Mouse (Mus musculus): ENCODE data around the gene Tspan32. TPM values are rescaled to one million over a fixed set of nuclear protein-coding genes. Genes with fewer than 3 reads are reported as not detected.

The Tspan32 gene
- polyA plus RNA-seq, 1 experiment from 2014 or later = 4.9 TPM

DNA sequence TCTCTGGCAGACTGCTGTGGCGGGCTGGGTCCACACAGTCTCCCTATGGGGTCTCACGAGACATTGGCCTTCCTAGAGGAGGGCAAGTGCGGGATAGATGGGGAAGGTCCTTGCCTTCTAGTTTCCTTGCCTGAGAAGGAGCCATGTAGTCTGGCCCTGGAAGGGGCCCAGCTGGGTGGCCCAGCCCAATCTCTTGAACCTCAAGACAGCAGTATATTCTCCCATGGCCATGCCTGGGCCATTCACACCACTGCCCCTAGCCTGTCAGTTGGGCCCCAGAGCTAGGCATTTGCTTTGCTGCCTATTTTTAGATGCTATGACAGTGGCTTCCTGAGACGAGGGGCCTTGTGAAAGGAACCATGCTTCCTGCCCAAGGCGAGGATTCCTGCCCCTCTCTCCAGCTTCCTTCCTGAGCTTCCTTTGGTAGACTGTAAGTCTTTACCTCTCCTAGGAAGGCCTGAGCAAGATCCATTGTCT, 53.4 kb downstream of the Tspan32 start:
- H3K27me3 ChIP-seq (replicated peaks) = no peaks in the 10 kb centered on the region
- 11% methylated on average over 5 of the region's 5 CpGs for WGBS
- peak overlapping the region; percentile 22 for H3K4me3 ChIP-seq
- peak overlapping the region; percentile 98 for H3K27ac ChIP-seq (replicated peaks)
- H3K9me3 ChIP-seq = no peaks in the 10 kb centered on the region
- H3K4me1 ChIP-seq = peaks cover 79% of the 10 kb centered on the region
- peaks cover 71% of the 10 kb centered on the region for H3K36me3 ChIP-seq
- ATAC-seq (ENCODE audit: extremely low read depth, insufficient number of reproducible peaks, low FRiP score, low TSS enrichment) = no peak
- H3K4me2 ChIP-seq = peak overlapping the region; percentile 98
- H3K9ac ChIP-seq = peak overlapping the region; percentile 74

DNA sequence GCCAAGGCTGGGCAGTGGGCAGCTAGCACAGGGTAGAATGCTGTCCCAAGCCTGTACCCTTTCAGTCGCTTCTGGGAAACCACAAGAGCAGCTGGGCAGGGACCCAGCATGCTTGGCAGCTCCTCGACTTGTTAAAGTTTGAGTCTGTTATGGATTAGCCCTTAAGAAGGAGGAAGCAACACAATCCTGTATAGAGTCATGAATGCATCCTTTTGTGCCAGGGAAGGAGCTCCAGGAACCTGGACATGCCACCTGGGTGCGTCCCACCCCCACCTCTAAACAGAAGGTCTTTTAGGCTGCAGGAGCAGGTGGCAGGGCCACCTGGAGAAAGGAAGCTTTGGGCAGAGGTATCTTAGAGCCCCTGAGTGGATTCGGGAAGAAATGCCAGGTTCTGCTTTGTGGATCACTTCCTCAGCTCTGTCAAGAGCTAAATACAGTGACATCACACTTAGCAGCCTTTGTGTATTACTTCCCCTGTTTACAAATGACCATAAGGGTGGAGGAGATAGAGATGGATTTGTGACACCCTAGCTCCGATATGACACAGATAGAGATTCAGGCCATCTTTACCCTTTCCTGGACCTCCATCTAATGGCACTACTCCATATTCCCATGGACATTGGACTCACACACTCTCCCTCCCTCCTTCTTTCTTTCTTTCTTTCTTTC, 54.5 kb downstream of the Tspan32 start:
- Histone ChIP-seq H3K4me1 (peaks cover 75% of the 10 kb centered on the region), H3K36me3 (peaks cover 81% of the 10 kb centered on the region), H3K4me2 (peak overlapping the region; percentile 98), H3K9me3 (no peaks in the 10 kb centered on the region), H3K27me3 (replicated peaks) (no peaks in the 10 kb centered on the region), H3K4me3 (no peak overlapping the region), H3K9ac (peak overlapping the region; percentile 74), H3K27ac (replicated peaks) (peak overlapping the region; percentile 98)
- no peak for ATAC-seq (ENCODE audit: extremely low read depth, insufficient number of reproducible peaks, low FRiP score, low TSS enrichment)
- WGBS = 63% methylated on average over 5 of the region's 5 CpGs

DNA sequence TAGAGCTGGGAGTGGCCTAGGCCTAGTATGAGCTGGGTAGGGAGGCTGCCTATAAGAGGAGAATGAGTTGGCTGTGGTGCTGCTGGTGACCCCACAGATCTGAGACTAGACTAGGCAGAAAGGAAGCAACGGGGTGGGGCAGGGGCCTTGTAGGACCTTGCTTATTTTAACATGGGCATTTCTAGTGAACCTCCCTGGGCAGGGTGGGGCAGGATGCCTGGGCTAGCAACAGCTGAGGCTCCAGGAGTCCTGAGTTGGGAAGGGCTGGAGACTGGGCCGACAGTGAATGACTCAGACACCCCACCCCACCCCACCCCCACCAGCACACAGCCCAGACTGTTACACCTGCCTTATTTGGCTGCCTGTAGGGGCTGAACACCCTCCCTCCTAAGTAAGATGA, 57.9 kb downstream of the Tspan32 start:
- peaks cover 42% of the 10 kb centered on the region for H3K4me1 ChIP-seq
- WGBS = 58% methylated on average over 2 of the region's 2 CpGs

DNA sequence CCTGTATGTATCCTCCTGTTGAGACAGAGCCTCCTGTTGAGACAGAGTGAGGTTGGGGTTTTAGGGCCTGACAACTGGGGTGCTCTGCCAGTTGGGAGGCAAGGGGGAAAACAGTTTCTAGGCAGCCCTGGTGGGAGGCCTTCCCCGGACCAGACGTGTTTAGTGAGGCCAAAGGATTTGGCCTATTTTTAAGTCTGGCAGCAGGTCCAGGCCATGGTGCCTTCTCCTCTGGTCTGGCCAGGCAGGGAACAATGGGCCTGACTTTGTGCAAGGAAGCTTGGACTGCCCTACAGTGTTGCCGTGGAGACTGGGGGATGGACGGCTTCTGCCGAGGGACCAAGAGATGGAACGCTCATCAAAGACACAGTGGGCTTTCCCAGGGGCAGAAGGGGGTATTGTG, 59.4 kb downstream of the Tspan32 start:
- 72% methylated on average over 6 of the region's 6 CpGs for WGBS
- Histone ChIP-seq H3K9ac (no peak overlapping the region), H3K9me3 (no peaks in the 10 kb centered on the region), H3K4me3 (no peak overlapping the region), H3K36me3 (peaks cover 88% of the 10 kb centered on the region), H3K4me1 (peaks cover 37% of the 10 kb centered on the region), H3K27me3 (replicated peaks) (no peaks in the 10 kb centered on the region), H3K4me2 (no peak overlapping the region), H3K27ac (replicated peaks) (no peak overlapping the region)
- ATAC-seq (ENCODE audit: extremely low read depth, insufficient number of reproducible peaks, low FRiP score, low TSS enrichment) = no peak

More for the DNA sequence above, 57.9 kb downstream of the Tspan32 start:
- H3K9ac ChIP-seq = no peak overlapping the region
- no peak for ATAC-seq (ENCODE audit: extremely low read depth, insufficient number of reproducible peaks, low FRiP score, low TSS enrichment)
- no peak overlapping the region for H3K4me3 ChIP-seq
- 0 out of 2 replicates have a peak overlapping the region, but pooled peaks have one; percentile 12 for H3K27ac ChIP-seq (replicated peaks)
- no peaks in the 10 kb centered on the region for H3K9me3 ChIP-seq
- peaks cover 87% of the 10 kb centered on the region for H3K36me3 ChIP-seq
- H3K27me3 ChIP-seq (replicated peaks) = no peaks in the 10 kb centered on the region
- no peak overlapping the region for H3K4me2 ChIP-seq

DNA sequence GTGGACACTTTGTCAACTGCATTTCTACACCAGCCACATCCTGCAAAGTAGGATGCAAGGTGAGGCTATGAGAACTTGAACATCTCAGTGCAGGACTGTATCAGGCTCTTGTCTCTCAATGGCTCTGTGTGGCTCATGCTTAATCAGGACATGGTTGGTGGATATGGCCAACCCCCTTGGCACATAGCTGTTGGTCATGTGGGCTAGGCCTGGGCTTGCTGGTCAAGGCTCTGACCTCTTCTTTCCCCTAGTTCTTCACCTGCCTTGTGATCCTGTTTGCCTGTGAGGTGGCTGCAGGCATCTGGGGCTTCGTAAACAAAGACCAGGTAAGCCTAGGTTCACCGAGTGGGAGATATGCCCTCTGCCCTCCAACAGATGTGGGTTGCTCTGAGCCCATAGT, 60.8 kb downstream of the Tspan32 start:
- Histone ChIP-seq H3K4me2 (no peak overlapping the region), H3K9ac (no peak overlapping the region), H3K27ac (replicated peaks) (no peak overlapping the region), H3K36me3 (peaks cover 82% of the 10 kb centered on the region), H3K27me3 (replicated peaks) (no peaks in the 10 kb centered on the region), H3K9me3 (no peaks in the 10 kb centered on the region), H3K4me3 (no peak overlapping the region), H3K4me1 (peaks cover 33% of the 10 kb centered on the region)
- ATAC-seq (ENCODE audit: extremely low read depth, insufficient number of reproducible peaks, low FRiP score, low TSS enrichment) = no peak
- 95% methylated on average over 2 of the region's 2 CpGs for WGBS

DNA sequence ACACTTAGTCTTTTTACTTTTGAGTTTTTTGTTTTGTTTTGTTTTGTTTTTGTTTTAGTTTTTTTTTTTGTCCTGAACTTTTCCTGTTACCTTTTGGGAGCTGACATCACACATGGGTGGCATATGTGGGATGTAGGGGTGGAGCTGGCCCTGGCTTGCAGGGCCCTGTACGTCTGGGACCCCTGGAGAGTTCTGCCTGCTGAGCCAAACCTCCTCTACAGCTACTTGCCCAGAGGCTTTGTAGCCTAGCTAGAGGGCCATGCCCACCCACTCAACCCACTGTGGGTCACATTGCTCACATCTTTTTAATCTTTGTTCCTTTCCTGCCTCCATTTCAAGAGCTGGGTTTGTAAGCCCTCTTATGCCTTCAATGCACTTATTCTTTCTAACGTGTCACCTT, 62.6 kb downstream of the Tspan32 start:
- peaks cover 28% of the 10 kb centered on the region for H3K4me1 ChIP-seq
- no peaks in the 10 kb centered on the region for H3K27me3 ChIP-seq (replicated peaks)
- H3K9ac ChIP-seq = 0 out of 2 replicates have a peak overlapping the region, but pooled peaks have one; percentile 16
- no peaks in the 10 kb centered on the region for H3K9me3 ChIP-seq
- no peak overlapping the region for H3K4me3 ChIP-seq
- 77% methylated on average over 2 of the region's 2 CpGs for whole genome bisulfite sequencing
- peak overlapping the region; percentile 90; the same call in 1 of the 2 replicates for H3K27ac ChIP-seq (replicated peaks)
- peaks cover 74% of the 10 kb centered on the region for H3K36me3 ChIP-seq
- ATAC-seq (ENCODE audit: extremely low read depth, insufficient number of reproducible peaks, low FRiP score, low TSS enrichment) = no peak
- H3K4me2 ChIP-seq = no peak overlapping the region

DNA sequence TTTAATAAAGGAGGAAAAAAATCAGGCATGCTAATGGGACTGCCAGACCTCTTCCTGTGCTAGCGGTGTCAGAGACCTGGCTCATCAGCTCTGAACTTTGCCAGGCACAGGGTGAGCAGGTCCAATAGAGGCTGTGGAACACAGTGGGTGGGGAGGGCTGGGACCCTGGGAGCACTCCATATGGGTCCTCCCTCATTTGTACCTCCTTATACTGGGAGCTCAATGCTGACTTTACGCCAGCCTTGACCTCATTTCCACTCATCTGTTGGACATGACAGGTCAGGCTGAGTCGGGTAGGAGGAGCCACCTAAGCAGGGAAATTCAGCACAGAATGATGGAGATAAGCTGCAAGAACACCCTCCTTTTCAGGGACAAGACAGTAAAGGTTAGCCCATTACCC, 63.1 kb downstream of the Tspan32 start:
- Histone ChIP-seq H3K27me3 (replicated peaks) (no peaks in the 10 kb centered on the region), H3K9ac (peak overlapping the region; percentile 55; the same call in 1 of the 2 replicates), H3K9me3 (no peaks in the 10 kb centered on the region), H3K27ac (replicated peaks) (peak overlapping the region; percentile 90), H3K4me3 (no peak overlapping the region), H3K4me1 (peaks cover 26% of the 10 kb centered on the region), H3K4me2 (peak overlapping the region; percentile 98; the same call in 1 of the 2 replicates), H3K36me3 (peaks cover 69% of the 10 kb centered on the region)
- WGBS = 88% methylated on average over 3 of the region's 3 CpGs
- no peak for ATAC-seq (ENCODE audit: extremely low read depth, insufficient number of reproducible peaks, low FRiP score, low TSS enrichment)

DNA sequence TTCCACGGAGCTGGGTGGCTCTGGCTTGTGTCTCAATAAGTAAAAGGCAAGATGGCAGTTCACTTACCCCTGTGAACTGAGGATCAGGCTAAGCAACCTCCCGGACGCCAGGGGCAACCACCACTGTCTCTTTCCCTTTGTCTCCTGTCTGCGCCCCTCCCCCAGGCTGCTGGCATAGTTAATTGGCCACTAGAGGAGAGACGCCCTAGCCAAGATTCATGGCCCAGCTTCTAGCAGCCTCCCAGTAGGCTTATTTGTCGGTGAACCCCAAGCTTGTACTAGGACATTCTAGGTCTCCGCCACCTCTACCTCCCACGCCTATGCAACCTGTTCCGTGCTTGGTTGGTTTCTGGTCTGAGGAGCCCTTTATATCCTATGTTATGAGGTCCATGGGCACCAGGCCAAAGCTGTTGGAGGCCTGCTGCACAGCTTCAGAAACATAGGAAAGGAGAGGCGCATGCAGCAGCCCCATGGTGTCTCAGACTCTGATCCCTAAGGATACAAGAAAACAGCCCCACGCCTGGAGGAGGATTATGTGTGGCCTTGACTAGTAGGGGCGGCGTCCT, 63.6 kb downstream of the Tspan32 start:
- 49% methylated on average over 13 of the region's 13 CpGs for WGBS
- peak overlapping the region; percentile 84 for H3K4me3 ChIP-seq
- peaks cover 26% of the 10 kb centered on the region for H3K4me1 ChIP-seq
- H3K9ac ChIP-seq = peak overlapping the region; percentile 55
- peaks cover 64% of the 10 kb centered on the region for H3K36me3 ChIP-seq
- peak overlapping the region; percentile 90 for H3K27ac ChIP-seq (replicated peaks)
- no peaks in the 10 kb centered on the region for H3K9me3 ChIP-seq
- no peaks in the 10 kb centered on the region for H3K27me3 ChIP-seq (replicated peaks)
- no peak for ATAC-seq (ENCODE audit: extremely low read depth, insufficient number of reproducible peaks, low FRiP score, low TSS enrichment)
- peak overlapping the region; percentile 98 for H3K4me2 ChIP-seq

DNA sequence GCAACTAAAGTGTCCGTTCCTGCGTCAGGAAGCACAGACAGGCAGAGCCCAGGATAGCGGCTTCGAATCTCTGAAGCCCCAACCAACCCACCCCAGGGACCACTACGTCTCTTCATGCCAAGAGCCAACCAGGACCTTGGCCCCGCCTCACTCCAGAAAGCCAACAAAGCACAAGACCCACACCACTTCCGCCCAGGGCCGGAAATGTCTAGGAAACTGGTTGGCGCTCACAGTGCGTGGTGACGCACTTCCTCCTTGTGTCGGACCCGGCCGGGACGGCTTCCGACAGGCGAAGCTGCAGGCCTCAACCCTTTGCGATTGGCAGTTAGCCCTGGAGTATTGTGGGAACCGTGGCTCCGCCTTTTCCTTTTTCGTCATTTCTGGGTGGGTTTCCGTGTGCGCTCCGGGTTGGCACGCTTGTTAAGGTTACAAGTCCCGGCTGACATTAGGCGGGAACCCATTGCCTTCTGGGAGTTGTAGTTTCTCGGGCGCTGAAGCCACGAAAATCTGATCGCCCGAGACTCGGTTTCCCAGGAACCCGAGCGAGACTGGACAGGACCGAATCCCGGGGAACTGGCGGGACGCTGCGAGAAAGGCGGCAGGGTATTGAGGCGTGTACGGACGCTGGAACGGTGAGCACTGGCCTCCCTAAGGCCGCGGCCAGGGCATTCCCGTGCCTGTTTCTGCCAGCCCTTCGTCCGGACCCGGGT, 64.2 kb downstream of the Tspan32 start, which contains the start of gene Tssc4:
Tssc4 (plus strand) TSS at position 368 of the 710 bp plus-strand sequence.
- peak; percentile 93 for ATAC-seq (ENCODE audit: extremely low read depth, insufficient number of reproducible peaks, low FRiP score, low TSS enrichment)
- H3K27ac ChIP-seq (replicated peaks) = peak within 1 kb of the TSS; percentile 90
- under 1% methylated on average over 51 of the region's 51 CpGs for WGBS
- H3K9me3 ChIP-seq = no peaks in the 10 kb centered on the region
- peak within 1 kb of the TSS; percentile 98 for H3K4me2 ChIP-seq
- H3K36me3 ChIP-seq = peaks cover 58% of the 10 kb centered on the region
- H3K4me3 ChIP-seq = peak within 1 kb of the TSS; percentile 84
- H3K4me1 ChIP-seq = peaks cover 26% of the 10 kb centered on the region
- H3K9ac ChIP-seq = peak within 1 kb of the TSS; percentile 96
- H3K27me3 ChIP-seq (replicated peaks) = no peaks in the 10 kb centered on the region
